Mouse (Mus musculus): ENCODE results near the gene Cat. TPM values are rescaled to one million over a fixed set of nuclear protein-coding genes. Genes with fewer than 3 reads are reported as not detected.

The Cat gene
- polyA plus RNA-seq, 1 experiment: 608 TPM

- H3K27ac ChIP-seq (ENCODE audit: insufficient read depth, low read depth, low read length): peak overlapping the region; percentile 38; the same call in 1 of the 2 replicates
- H3K4me1 ChIP-seq (ENCODE audit: control insufficient read depth, insufficient read depth, low read length): peaks cover 39% of the 10 kb centered on the region
- H3K4me3 ChIP-seq (ENCODE audit: insufficient read depth, low read length): no peak overlapping the region
- TF ChIP-seq POLR2A (IDR thresholded peaks at IDR 0.05; ENCODE audit: borderline replicate concordance, low read depth, low read length) (no peak), CTCF (IDR thresholded peaks at IDR 0.05; ENCODE audit: low read depth, low read length) (no peak)
Measured at GRCm38 (mm10) chr2:103480240-103480639, 4.7 kb downstream of the Cat start.

- TF ChIP-seq CTCF (IDR thresholded peaks at IDR 0.05; ENCODE audit: low read depth, low read length) (no peak), POLR2A (IDR thresholded peaks at IDR 0.05; ENCODE audit: borderline replicate concordance, low read depth, low read length) (no peak)
Measured at GRCm38 (mm10) chr2:103478326-103478725, 6.6 kb downstream of the Cat start.

GRCm38 (mm10) chr2:103477456-103477855, 7.5 kb downstream of the Cat start:
- Histone ChIP-seq H3K27ac (ENCODE audit: insufficient read depth, low read depth, low read length) (no peak overlapping the region), H3K4me3 (ENCODE audit: insufficient read depth, low read length) (no peak overlapping the region), H3K4me1 (ENCODE audit: control insufficient read depth, insufficient read depth, low read length) (peaks cover 34% of the 10 kb centered on the region)
- TF ChIP-seq CTCF (IDR thresholded peaks at IDR 0.05; ENCODE audit: low read depth, low read length) (no peak), POLR2A (IDR thresholded peaks at IDR 0.05; ENCODE audit: borderline replicate concordance, low read depth, low read length) (no peak)

More at GRCm38 (mm10) chr2:103478326-103478725, 6.6 kb downstream of the Cat start:
- Histone ChIP-seq H3K4me1 (ENCODE audit: control insufficient read depth, insufficient read depth, low read length) (peaks cover 39% of the 10 kb centered on the region), H3K27ac (ENCODE audit: insufficient read depth, low read depth, low read length) (no peak overlapping the region), H3K4me3 (ENCODE audit: insufficient read depth, low read length) (no peak overlapping the region)

GRCm38 (mm10) chr2:103476657-103477056, 8.3 kb downstream of the Cat start:
- no peak overlapping the region for H3K4me3 ChIP-seq (ENCODE audit: insufficient read depth, low read length)
- H3K27ac ChIP-seq (ENCODE audit: insufficient read depth, low read depth, low read length): no peak overlapping the region
- no peak for TF ChIP-seq CTCF (IDR thresholded peaks at IDR 0.05; ENCODE audit: low read depth, low read length)
- TF ChIP-seq POLR2A (IDR thresholded peaks at IDR 0.05; ENCODE audit: borderline replicate concordance, low read depth, low read length): no peak
- peaks cover 28% of the 10 kb centered on the region for H3K4me1 ChIP-seq (ENCODE audit: control insufficient read depth, insufficient read depth, low read length)

GRCm38 (mm10) chr2:103476180-103476579, 8.8 kb downstream of the Cat start:
- Histone ChIP-seq H3K27ac (ENCODE audit: insufficient read depth, low read depth, low read length) (no peak overlapping the region), H3K4me1 (ENCODE audit: control insufficient read depth, insufficient read depth, low read length) (peaks cover 23% of the 10 kb centered on the region), H3K4me3 (ENCODE audit: insufficient read depth, low read length) (no peak overlapping the region)
- TF ChIP-seq CTCF (IDR thresholded peaks at IDR 0.05; ENCODE audit: low read depth, low read length) (no peak), POLR2A (IDR thresholded peaks at IDR 0.05; ENCODE audit: borderline replicate concordance, low read depth, low read length) (no peak)

- no peak overlapping the region for H3K4me3 ChIP-seq (ENCODE audit: insufficient read depth, low read length)
- H3K4me1 ChIP-seq (ENCODE audit: control insufficient read depth, insufficient read depth, low read length): peaks cover 2% of the 10 kb centered on the region
- H3K27ac ChIP-seq (ENCODE audit: insufficient read depth, low read depth, low read length): no peak overlapping the region
- no peak for TF ChIP-seq CTCF (IDR thresholded peaks at IDR 0.05; ENCODE audit: low read depth, low read length)
Measured at GRCm38 (mm10) chr2:103473362-103473761, 11.6 kb downstream of the Cat start.

- TF ChIP-seq CTCF (IDR thresholded peaks at IDR 0.05; ENCODE audit: low read depth, low read length): no peak
- no peak for TF ChIP-seq POLR2A (IDR thresholded peaks at IDR 0.05; ENCODE audit: borderline replicate concordance, low read depth, low read length)
- Histone ChIP-seq H3K4me1 (ENCODE audit: control insufficient read depth, insufficient read depth, low read length) (no peaks in the 10 kb centered on the region), H3K27ac (ENCODE audit: insufficient read depth, low read depth, low read length) (no peak overlapping the region), H3K4me3 (ENCODE audit: insufficient read depth, low read length) (no peak overlapping the region)
Measured at GRCm38 (mm10) chr2:103466984-103467588, 17.9 kb downstream of the Cat start.

GRCm38 (mm10) chr2:103466272-103466671, 18.7 kb downstream of the Cat start:
- H3K27ac ChIP-seq (ENCODE audit: insufficient read depth, low read depth, low read length): no peak overlapping the region

GRCm38 (mm10) chr2:103465429-103465828, 19.5 kb downstream of the Cat start:
- TF ChIP-seq CTCF (IDR thresholded peaks at IDR 0.05; ENCODE audit: low read depth, low read length) (no peak), POLR2A (IDR thresholded peaks at IDR 0.05; ENCODE audit: borderline replicate concordance, low read depth, low read length) (no peak)
- no peak overlapping the region for H3K27ac ChIP-seq (ENCODE audit: insufficient read depth, low read depth, low read length)

More at GRCm38 (mm10) chr2:103466272-103466671, 18.7 kb downstream of the Cat start:
- Histone ChIP-seq H3K4me3 (ENCODE audit: insufficient read depth, low read length) (no peak overlapping the region), H3K4me1 (ENCODE audit: control insufficient read depth, insufficient read depth, low read length) (no peaks in the 10 kb centered on the region)
- no peak for TF ChIP-seq POLR2A (IDR thresholded peaks at IDR 0.05; ENCODE audit: borderline replicate concordance, low read depth, low read length)
- TF ChIP-seq CTCF (IDR thresholded peaks at IDR 0.05; ENCODE audit: low read depth, low read length): no peak

GRCm38 (mm10) chr2:103464524-103464923, 20.4 kb downstream of the Cat start:
- Histone ChIP-seq H3K4me1 (ENCODE audit: control insufficient read depth, insufficient read depth, low read length) (no peaks in the 10 kb centered on the region), H3K4me3 (ENCODE audit: insufficient read depth, low read length) (no peak overlapping the region), H3K27ac (ENCODE audit: insufficient read depth, low read depth, low read length) (no peak overlapping the region)
- TF ChIP-seq CTCF (IDR thresholded peaks at IDR 0.05; ENCODE audit: low read depth, low read length): no peak
- no peak for TF ChIP-seq POLR2A (IDR thresholded peaks at IDR 0.05; ENCODE audit: borderline replicate concordance, low read depth, low read length)

More at GRCm38 (mm10) chr2:103465429-103465828, 19.5 kb downstream of the Cat start:
- H3K4me1 ChIP-seq (ENCODE audit: control insufficient read depth, insufficient read depth, low read length): no peaks in the 10 kb centered on the region
- no peak overlapping the region for H3K4me3 ChIP-seq (ENCODE audit: insufficient read depth, low read length)

Measured in bone marrow macrophage, adult 2 months (primary cell).